Mouse (Mus musculus) monocyte, adult 2 months (primary cell): ENCODE measurements at regions not wholly inside any gene's neighbourhood (a gene's known extent, or its start where the extent isn't known, plus 50 kb on each side); places are given as distances from the start of the nearest gene placed in this dataset.

Experiments
- DNase-seq, 2 experiments: peaks; one replicate each; pipeline ENCODE4 v3.0.0; 2022; ENCODE audit warnings: low spot score in 2 of 2, low read depth in 1 of 2

DNA sequence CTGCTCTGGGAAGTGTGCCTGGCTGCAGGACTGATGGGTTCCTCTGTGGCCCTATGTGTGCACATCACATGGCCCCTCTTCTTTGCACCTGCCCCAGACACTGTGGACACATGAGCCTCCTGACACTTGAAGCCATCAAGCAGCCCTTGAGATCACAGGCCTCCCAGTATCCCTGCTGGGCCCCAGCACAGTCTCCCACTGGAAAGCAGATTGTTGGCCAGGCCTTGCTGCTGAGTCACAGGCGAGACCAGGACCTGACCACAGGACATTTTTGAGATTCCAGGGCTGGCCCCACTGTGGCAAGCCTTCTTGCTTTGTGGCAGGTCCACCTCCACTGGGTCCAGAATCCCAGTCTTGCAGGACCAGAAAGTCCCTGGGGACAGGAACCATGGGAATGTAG is 105.5 kb upstream of the Ccnd1 start:
- no peak for DNase-seq

DNA sequence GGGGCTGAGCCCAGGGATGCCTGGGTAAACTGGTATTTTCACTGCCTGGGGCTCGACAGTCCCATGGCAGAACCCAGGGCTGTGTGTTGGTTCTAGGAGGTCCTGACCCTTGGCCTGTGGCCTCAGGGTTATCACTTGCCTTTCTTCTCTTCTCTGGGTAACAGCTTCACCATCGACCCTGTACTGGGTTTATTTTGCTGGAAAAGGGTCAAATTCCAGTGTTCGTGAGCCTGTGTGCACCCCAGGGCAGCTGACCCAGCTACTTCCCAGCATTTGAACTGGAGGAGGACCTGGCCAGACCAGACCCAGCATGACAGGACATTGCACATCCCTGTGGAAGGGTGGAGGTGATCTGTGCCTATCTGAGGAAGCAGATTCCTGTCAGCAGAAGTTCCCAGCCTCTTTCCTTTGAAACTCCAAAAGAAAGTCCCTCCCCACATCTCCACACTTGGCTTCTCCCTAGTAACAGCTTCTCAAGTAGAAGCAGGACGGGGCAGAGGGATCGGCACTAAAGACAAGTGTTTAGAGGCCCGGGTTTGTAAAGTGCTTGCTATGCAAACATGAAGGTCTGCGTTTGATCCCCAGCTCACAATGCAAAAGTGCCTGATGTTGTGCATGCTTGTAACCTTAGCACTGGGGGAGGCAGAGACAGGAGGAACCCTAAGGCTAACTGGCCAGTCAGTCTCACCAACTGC is 103.9 kb upstream of the Ccnd1 start:
- DNase-seq, result no peak

DNA sequence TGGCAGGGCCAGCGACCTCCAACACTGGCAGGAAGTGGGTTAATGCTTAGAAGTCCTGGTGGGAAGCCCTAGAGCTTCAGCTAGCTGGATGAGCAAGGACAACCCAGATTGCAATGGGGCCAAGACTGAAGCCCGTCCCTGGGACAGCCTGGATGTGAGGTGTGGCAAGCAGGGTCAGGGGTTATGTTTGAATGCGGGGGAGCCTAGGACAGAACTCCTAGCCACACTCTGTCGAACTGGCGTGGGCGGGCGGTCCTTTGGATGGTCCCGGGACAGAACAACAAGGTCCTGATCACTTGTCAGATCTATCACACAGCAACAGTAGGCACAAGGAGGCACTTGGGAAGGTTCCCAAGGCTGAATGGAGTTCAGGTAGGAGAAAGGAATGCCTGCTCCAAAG is 101.1 kb upstream of the Ccnd1 start:
- DNase-seq, result no peak

DNA sequence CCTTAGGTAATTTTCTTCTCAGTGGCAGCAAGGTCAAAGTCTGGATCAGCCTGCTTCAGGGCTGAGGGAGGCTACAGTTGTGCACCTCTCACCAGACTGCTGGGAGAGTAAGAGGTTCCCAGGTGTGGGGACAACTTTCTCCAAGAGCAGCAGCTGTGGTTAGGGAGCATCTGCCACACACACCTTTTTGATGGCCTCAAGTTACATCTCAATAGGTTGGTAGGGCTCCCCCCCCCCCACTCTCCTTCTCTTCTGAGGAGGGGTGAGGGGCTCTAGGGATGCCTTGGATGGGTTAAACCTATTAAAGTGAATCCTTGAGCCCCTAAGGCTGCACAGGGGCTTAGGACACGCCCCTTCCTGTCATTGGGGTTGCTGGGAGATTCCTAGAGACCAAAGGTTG is 94.7 kb upstream of the Ccnd1 start:
- no peak for DNase-seq

DNA sequence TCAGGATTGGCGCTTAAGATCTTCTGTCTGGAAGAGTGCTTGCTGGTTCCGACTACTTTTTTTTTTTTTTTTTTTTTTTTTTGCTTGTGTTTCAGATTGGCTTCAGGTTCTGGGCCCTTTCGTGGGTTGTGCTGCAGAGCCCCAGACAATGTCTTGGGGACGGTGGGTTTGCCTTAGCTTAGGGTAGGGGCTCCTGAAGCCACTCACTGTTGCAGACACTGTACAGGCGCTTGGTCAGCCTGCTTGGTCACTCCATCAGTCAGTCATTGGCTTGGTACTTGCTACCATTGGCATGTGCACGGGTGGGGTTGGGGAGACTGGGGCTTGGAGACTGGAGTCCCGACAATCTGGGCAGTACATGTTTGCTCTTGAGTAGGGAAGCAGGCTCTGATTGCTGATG is 91.5 kb upstream of the Ccnd1 start:
- no peak for DNase-seq

DNA sequence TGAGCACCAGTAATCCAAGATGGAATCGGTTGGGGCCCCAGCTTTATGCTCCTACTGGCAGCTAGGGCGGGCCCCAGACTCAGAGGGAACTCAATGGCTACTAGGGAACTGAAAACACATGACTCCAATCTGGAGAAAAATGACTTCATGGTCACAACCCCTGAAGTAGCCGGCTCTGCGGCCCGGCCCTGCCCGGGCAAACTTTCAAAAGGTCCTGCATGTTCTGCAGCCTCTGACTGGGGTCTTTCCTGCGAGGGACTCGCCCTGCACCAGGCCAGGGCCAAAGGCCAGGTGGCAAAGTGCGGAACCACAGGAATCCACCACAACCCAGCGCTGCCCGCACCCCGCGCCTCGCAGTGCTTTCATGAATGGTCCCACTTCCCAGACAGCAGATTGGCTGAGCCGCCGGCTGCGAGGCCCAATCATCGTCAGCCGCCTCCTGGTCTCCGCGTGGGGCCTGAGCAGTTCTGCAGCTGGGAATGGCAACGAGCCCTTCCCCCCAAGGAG is 91.0 kb upstream of the Ccnd1 start:
- DNase-seq, result peak; percentile 27 to 51

DNA sequence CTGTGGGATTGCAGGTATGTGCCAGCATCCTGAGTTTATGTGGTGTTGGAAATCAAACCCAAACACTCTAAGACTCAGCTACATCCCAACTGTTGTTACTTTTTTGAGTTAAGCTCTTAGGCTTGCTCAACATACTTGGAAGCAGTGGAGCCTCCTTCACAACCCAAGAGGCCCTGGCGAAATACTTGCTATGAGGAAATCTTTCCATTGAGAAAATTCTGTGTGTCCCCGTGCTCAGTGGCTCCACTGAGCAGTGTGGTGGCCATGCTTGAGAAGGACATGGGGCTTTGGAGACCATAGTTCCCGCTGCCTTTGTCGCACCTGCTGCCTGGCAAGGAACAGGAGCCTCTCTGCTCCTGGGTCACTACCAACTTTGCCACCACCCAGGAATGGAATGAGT is 89.9 kb upstream of the Ccnd1 start:
- DNase-seq, result peak; percentile 14 to 24

DNA sequence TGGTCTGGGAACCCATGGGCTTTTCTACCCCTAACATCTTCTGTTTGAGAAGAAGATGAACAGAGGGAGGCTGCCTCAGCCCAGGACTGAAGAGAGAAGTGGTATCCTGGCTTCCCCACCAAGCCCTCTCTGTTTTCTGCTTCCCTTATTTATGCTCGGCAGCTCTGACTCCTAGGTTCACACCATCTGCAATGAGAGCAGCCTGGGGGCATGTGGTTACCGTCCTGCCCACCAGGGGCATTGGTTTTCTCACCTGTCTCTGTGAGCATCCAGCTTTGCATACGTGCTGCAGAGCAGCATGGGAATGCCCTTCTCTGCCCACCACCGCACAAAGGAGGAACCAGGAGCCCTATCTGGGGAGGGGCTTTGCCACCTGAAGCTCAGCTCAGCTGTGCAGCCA is 89.4 kb upstream of the Ccnd1 start:
- no peak for DNase-seq

DNA sequence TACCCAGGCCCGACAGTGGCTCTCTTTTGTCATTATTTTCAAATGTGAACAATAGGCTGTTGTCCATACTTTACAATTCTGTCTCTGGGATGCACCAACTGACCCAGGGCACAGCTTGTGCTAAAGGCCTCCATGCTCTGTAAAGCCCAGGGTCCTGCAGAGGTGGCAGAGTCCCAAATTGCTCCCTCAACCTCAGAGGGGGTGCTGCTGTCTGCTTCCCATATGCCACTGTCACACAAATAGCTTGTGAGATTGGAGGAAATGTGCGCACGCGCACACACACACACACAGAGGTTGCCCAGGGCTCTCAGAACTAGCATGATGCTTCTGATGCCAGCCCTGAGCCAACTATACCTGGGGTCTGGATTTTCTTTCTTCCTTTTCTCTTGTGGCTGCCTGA is 87.3 kb upstream of the Ccnd1 start:
- DNase-seq, result no peak

DNA sequence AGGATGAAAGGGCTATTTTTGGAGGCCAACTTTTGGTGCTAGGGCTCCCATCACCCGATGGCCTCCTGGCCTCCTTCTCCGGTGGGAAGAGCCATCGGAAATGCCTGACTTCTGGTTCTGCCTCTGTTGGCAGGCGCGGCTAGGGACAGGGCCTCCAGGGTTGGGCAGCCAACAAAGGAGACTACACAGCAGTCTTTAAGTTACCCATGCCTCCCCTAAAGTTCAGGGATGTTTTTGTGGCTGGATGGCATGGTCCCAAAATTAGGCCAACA is 86.2 kb upstream of the Ccnd1 start:
- DNase-seq, result no peak

DNA sequence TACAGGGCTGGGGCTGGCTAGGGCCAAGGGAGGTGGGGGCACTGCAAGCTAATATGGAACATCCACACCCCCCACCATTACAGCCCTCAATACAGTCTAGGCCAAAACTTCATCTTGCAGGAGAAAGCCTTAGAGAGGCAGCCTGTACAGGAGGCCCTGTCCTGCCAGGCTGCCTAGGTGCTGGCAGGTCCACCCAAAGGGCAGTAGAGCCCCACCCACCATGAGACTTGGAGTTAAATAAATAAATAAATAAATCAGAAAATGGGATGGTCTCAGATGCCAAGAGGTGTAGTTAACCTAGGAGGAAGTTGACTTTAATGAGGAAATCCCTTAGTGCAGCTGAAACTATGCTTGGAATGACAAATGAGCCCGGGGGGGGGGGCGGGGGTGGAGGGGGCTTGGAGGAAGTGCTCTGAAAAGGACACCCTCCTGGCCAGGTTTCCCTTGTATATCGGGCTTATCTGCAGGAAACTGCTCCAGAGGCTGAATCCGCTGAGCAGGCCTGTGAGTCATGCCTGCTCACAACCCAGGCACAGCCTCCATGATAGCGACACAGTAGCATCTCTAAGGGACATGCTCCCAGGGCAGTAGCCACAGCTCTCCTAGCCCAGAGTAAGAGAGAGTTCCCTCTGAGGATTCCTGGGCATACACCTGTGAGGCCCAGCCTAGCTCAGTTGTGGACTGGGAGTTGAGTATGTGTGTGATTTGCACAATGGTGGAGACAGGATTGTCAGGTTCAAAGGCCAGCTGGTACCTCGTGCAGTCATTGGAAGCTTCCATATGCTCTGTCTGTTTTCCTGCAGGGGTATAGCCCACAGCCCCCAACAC is 85.7 kb upstream of the Ccnd1 start:
- no peak for DNase-seq

DNA sequence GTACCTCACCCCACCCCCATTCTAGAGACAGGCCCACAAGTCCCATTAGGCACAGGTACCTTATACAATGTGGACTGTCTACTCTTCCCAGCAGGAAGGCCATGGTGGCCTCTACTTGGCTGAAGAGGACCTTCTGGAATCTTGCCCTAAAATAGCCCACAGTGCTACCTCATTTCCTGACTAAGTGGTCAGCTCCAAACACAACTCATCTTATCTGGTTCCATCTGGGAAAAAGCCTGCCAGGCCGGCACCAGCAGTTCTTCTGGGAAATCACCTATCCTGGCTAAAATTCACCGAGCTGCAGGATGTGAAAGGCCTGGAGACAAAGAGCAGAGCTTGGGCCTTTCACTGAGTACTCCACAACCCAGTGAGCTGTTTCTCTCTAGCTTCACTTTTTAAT is 84.9 kb upstream of the Ccnd1 start:
- no peak for DNase-seq

DNA sequence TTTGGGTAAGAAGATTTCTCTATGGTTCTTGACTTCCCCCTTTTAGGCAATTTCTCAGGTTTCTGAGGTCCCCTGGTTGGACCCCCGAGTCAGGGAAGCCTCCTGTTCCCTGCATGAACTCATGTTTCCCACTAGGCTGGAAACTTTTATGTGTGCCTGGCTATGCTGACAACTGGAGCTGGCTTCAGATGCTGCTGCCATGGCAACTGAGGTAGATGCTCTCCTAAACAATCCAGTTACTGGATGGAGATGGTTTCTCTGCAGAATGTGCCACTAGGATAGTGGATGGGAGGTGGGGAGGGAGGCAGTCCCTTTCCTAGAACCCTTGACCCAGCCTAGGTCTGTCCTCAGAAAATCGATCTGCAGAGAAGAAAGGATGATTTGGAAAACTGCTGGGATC is 79.4 kb upstream of the Ccnd1 start:
- no peak for DNase-seq

DNA sequence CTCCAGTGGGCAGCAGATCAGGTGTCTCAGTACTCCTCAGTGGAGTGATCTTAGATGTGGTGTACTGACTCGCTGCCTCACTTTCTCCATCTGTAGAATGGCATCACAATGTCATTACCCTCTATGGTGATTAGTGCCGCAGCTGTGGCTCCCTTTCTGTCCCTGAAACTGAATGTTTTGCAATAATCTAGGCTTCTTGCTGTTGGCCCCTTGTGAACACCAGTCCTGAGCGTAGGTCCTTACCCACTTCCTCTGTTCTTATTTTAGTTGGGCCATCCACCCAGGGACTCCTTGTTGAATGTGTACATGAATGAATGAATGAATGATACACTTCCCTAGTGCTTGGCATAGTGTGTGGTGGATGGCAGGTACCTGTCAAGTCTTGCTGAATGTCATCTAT is 78.4 kb upstream of the Ccnd1 start:
- no peak for DNase-seq

DNA sequence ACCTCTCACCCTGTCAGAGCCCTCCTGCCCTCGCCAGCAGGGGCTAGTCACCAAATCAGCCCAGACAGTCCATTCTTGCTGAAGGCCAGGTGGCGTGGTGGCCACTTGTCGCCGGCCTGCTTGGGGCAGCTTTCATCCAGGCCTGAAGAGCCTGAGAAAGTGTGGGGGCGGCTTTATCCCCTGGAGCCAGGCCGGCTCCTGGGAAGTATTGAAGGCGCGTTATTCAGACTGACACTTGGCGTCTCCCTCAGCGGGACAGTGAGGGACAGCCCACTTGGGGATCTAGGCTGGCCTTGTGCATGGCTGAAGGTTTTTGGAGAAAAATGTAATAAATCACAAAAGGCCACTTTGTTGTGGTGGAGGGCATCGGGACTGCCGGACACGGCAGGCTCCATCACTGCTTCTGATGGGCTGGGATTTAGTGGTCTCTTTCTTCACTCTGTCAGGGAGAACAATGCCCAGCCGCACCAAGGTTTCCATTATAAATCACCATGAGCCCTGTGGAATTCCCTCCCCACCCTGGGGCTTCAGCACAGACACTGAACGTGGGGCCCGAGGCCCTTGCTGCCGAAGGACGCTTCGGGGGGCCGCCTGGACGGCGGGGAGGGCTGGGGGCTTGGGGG is 75.8 kb upstream of the Ccnd1 start:
- DNase-seq, result no peak

DNA sequence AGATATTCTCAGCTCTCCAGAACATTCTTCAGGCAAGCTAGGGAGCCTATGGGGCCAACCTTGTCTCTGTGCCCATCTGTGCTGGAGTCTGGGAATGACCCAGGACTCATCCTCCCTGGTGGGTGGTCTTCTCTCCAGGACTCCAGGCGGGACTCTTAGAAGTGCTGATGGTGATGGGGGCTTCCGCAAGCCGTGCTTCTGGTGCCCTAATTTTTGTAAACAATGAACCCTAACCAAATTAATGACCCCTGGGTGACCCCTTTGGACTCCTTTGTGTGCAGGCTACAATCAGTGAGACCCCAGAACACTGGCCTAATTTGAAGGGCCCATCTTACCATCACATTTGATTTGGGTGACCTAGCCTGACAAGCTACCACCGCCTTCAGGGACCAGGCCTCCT is 71.0 kb upstream of the Ccnd1 start:
- no peak for DNase-seq

DNA sequence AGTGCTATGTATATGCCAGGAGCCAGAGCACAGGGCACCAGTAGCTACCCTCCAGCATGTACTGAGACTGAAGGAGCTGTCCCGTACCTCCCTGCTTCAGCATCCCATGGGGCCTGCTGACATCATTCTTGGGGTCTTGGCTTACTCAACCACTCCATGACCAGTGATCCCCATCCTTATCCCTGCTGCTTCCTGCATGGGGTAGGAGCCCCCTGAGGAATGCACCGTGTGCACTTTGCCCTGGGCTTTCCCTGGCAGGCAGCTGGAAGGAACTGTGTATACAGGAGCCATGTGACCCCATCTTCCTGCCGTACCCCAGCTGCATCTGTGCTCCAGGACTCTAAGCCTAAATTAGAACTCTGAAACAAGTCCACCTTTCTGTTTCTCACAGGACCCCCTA is 70.3 kb upstream of the Ccnd1 start:
- DNase-seq, result no peak

DNA sequence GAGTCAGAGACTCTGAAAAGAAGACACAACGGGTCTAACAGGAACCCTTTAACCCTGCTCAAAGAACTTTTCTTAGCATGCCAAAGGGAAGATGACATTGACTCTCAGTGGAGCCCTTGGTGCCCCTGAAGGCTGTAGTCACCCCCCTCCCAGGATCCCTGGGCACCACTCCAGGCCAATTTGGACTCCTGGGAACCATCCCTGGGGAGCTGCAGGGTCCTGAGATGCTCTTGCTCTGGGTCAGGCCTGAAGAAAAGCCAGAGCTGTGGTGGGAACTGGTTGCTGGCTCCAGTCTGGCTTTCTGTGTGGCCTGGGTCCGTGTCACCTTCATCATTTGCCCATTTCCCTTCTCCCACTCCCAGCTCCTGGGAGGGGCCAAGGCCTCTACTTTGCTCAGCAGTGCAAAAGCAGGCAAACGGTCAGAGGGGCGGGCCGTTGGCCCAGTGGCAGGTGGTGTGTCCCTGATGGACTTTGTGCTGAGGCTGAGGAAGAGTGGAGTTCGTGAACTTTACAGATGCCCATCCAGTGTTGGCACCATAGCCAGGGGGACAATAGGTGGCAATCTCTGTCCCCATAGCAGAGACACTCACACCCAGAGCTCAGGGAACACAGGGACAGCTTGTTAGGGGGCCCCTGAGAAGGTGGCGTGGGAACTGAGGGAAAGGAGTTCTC is 69.1 kb upstream of the Ccnd1 start:
- no peak for DNase-seq

DNA sequence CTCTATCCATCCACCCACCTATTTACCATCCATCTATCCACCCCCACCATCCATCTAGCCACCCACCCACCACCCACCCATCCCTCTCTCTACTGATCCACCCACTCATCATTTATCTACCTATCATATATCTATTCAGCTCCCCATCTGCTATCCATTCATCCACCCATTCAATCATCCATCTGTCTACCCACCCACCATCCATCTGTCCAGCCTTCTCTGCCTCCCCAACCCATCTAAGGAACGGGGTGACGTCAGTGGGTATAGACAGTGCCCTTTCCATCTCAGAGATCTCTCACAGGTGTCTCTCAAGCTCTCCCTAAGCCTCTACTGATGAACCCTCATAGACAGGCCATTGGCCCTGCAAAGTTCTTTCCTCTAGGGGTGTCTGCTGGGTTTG is 67.5 kb upstream of the Ccnd1 start:
- no peak for DNase-seq

DNA sequence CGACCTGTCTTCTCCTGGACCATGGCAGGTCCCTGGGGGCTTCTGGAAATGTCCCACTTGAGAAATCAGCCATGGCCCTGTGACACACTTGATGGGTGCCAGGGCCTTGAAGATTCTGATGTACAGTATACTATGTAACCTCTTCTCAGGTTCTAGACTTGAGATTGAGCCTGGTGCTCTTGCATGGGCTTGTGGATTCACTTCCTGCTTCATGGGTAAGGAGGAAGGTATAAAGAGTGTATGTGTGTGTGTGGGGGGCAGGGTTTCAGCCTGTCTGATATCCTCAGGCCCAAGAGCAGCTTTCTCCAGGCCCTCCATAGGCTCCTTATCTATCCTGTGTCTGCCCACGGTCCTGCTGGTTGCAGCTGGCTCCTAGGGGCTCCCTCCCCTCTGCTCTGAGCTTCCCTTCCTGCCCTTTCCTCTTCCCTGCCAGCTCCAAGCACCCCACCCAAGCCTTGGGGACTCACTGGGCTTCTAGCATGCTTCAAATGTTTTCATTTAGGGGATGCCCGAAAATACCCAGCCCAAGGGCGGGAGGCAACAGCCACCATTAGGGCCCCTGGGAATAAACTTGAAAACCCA is 61.9 kb upstream of the Ccnd1 start:
- DNase-seq, result no peak

DNA sequence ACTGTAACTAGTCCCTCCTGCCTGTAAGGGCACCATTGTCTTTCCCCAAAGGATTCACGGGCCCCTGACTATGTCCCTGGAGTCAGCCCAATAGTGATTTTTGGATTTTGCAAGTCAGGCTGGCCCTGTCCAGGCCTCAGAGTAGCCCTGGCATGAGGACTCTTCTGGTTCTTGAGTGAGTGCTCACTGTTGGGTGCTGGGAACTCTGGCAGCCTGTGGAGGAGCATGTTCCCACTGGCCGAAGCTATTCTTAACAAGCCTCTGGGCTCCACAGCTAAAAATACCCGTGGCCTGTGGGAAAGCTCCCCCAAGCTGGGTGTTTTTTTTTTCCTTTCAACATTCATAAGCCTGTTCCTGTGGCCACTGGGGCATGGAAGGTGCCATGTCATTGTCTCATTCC is 60.0 kb upstream of the Ccnd1 start:
- DNase-seq, result no peak

DNA sequence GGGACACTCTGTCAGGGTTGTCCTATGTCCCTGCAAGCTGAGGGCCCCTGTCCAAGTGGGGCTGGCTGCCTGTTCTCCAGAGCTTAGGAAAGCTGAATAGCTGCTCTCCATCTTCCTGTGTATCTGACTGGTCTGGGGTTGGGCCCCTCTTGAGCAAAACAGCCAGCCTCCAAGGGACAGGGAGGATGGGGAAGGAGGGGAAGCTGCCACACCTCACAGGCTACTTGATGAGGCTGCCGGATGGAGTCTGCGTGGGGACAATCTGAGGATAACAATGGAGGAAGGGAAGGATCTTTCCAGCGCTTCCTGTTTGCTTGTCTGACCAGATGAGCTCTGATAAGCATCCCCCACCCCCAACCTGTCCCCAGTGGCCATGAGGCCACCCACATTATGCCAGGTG is 57.1 kb upstream of the Ccnd1 start:
- DNase-seq, result no peak
